22 mouse cellular contexts compared by ENCODE assay signal in the genomic region with DNA sequence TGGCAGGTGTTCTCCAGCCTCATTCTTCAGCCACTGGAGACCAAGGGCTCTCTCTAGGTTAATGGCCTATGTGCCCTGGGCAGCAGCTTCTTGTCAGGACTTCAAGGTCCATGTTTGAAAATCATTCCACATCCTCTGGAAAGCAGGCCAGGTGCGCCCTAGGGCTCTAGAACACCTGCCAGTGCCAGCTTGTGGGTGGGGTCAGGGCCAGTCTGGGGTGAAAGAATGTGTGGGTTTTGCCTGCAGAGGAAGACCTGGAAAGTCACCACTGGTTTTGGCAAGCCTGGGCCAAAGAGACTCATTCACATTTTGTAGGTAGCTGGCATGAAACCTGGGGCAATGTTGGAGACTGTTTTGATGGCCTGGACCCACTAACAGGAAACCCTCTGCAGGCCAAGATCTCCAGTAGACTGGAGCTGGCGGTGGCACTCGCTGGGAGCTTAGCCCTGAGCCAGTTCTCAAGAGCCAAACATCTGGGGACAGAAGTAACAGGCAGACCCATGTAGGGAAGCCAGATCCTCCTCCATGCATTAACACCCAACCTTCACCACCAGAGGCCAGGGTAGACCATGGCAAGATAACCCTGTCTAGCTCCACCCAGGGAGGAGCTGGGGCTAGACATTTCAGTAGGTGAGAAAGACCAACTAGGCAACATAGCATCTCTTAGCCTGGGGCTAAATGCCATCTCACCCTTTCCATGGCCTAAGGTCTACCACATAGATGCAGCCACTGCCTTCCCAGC. TPM values are rescaled to one million over a fixed set of nuclear protein-coding genes. Genes with fewer than 3 reads are reported as not detected.
A peak's percentile ranks its signal among the peaks of the same experiment; 100 is the strongest.
DNase-seq lines count a peak whose midpoint lies in the region; ATAC-seq and TF ChIP-seq lines count a peak whose summit lies in the region.
"Had no signal": no experiment of that assay in that cellular context is flagged by ENCODE, and none has a peak within 500 bp of the region (broad histone marks: within the 10 kb centered on the region; RNA-seq: fewer than 3 reads in every experiment).

No protein-coding gene starts in this region.

- no peak for ATAC-seq in midbrain, postnatal 0 days (ENCODE audit: low FRiP score)
- no peak for ATAC-seq in midbrain, embryonic 14.5 days (ENCODE audit: low FRiP score, low TSS enrichment)
- ATAC-seq: forebrain, embryonic 15.5 days; hindbrain, embryonic 16.5 days; lung, postnatal 0 days; midbrain, embryonic 16.5 days had no signal

- H3K9me3 ChIP-seq in midbrain, postnatal 0 days (ENCODE audit: low read length) = no peaks in the 10 kb centered on the region
- H3K9me3 ChIP-seq in midbrain, embryonic 14.5 days (ENCODE audit: control insufficient read depth, low read length) = no peaks in the 10 kb centered on the region
- H3K9me3 ChIP-seq: forebrain, embryonic 15.5 days; heart, embryonic 15.5 days; liver, embryonic 15.5 days; megakaryocyte, embryonic 14.5 days had no signal

- no peak overlapping the region for H3K4me3 ChIP-seq in midbrain, postnatal 0 days (ENCODE audit: low read depth, low read length)
- H3K4me3 ChIP-seq in midbrain, embryonic 14.5 days (replicated peaks; ENCODE audit: low read depth, low read length) = no peak overlapping the region
- no peak overlapping the region for H3K4me3 ChIP-seq in layer of hippocampus, adult 2 months
- H3K4me3 ChIP-seq: erythroblast, embryonic 14.5 days; forebrain, embryonic 15.5 days; heart, embryonic 15.5 days; liver, embryonic 15.5 days; megakaryocyte, embryonic 14.5 days had no signal

- 0 out of 2 replicates have a peak, but pooled peaks have one; percentile 9 for TF ChIP-seq CTCF in midbrain, postnatal 0 days (IDR thresholded peaks at IDR 0.05)
- no peak for TF ChIP-seq CTCF in layer of hippocampus, adult 2 months (conservative IDR thresholded peaks at IDR 0.05)

- H3K9ac ChIP-seq in midbrain, postnatal 0 days (replicated peaks; ENCODE audit: low read length, poor library complexity, severe bottlenecking) = no peak overlapping the region
- no peak overlapping the region for H3K9ac ChIP-seq in midbrain, embryonic 14.5 days (replicated peaks; ENCODE audit: low read length)
- H3K9ac ChIP-seq: forebrain, embryonic 15.5 days; heart, embryonic 15.5 days; liver, embryonic 15.5 days had no signal

- H3K4me2 ChIP-seq in midbrain, postnatal 0 days (ENCODE audit: low read depth, low read length, poor library complexity, severe bottlenecking) = no peak overlapping the region
- H3K4me2 ChIP-seq in midbrain, embryonic 14.5 days (ENCODE audit: low read length) = no peak overlapping the region
- H3K4me2 ChIP-seq: forebrain, embryonic 15.5 days; heart, embryonic 15.5 days; liver, embryonic 15.5 days had no signal

- H3K27me3 ChIP-seq in midbrain, postnatal 0 days (ENCODE audit: insufficient read depth, low read length) = no peaks in the 10 kb centered on the region
- no peaks in the 10 kb centered on the region for H3K27me3 ChIP-seq in midbrain, embryonic 14.5 days (ENCODE audit: control insufficient read depth, insufficient read depth, low read length)
- H3K27me3 ChIP-seq: forebrain, embryonic 15.5 days had no signal

- 88% methylated on average over 3 of the region's 3 CpGs for WGBS in midbrain, postnatal 0 days
- 88% methylated on average over 3 of the region's 3 CpGs for WGBS in midbrain, embryonic 14.5 days

- peaks cover 27% of the 10 kb centered on the region for H3K36me3 ChIP-seq in midbrain, postnatal 0 days (ENCODE audit: insufficient read depth, low read length)
- H3K36me3 ChIP-seq in midbrain, embryonic 14.5 days (ENCODE audit: control insufficient read depth, insufficient read depth, low read length) = peaks cover 39% of the 10 kb centered on the region

- DNase-seq in kidney, adult 18-20 months = peak; percentile 49
- DNase-seq in kidney, postnatal 4 days = no peak
- no peak for DNase-seq in midbrain, postnatal 0 days (ENCODE audit: low spot score)
- no peak for DNase-seq in midbrain, embryonic 14.5 days
- DNase-seq in kidney, postnatal 36 days = peak; percentile 60 to 61
- no peak for DNase-seq in lung, postnatal 4 days
- DNase-seq in layer of hippocampus, adult 2 months (ENCODE audit: low spot score in 2 of 2) = no peak
- DNase-seq: B cell, adult 2 months; cerebellum, adult 8-10 months; gastrocnemius, postnatal 25 days; heart, postnatal 4 days; thymus, postnatal 14 days had no signal

- no peaks in the 10 kb centered on the region for H3K4me1 ChIP-seq in midbrain, postnatal 0 days (ENCODE audit: insufficient read depth, low read length)
- H3K4me1 ChIP-seq in midbrain, embryonic 14.5 days (ENCODE audit: control insufficient read depth, insufficient read depth, low read length) = no peaks in the 10 kb centered on the region
- H3K4me1 ChIP-seq: forebrain, embryonic 15.5 days had no signal

- H3K27ac ChIP-seq in midbrain, postnatal 0 days (ENCODE audit: low read depth, low read length) = no peak overlapping the region
- H3K27ac ChIP-seq in midbrain, embryonic 14.5 days (replicated peaks; ENCODE audit: low read depth, low read length) = no peak overlapping the region
- H3K27ac ChIP-seq in layer of hippocampus, adult 2 months = no peak overlapping the region
- H3K27ac ChIP-seq: forebrain, embryonic 15.5 days; heart, embryonic 15.5 days; liver, embryonic 15.5 days had no signal

RNA-seq across cellular contexts. Expression of a gene that starts 7.8 kb away (rescaled TPM):
- total RNA-seq in midbrain, postnatal 0 days (2014; rRNA removed) = 10.0 TPM in 1 of 2 replicates, not detected in the other
- 0.51 TPM in 1 of 2 replicates, not detected in the other for polyA plus RNA-seq in midbrain, postnatal 0 days (2015; fragmentation: Nextera tagmentation; extraction: Ambion mirVana)
- polyA plus RNA-seq in midbrain, embryonic 14.5 days (2014; fragmentation: Nextera tagmentation; extraction: Ambion mirVana) = 0.45 TPM in 1 of 2 replicates, not detected in the other
- not detected for total RNA-seq in layer of hippocampus, adult 2 months (2021)
- total RNA-seq: gastrocnemius, postnatal 25 days; heart, adult 8-10 months; heart, postnatal 4 days; layer of hippocampus, postnatal 14 days had no signal
- polyA plus RNA-seq: midbrain, embryonic 16.5 days had no signal

RNA-seq across cellular contexts. Expression of a gene that starts 37.2 kb away (rescaled TPM):
- 0.33 and 0.47 TPM in 2 replicates for total RNA-seq in midbrain, postnatal 0 days (2014; rRNA removed)
- polyA plus RNA-seq in midbrain, postnatal 0 days (2015; fragmentation: Nextera tagmentation; extraction: Ambion mirVana) = 0.71 and 0.86 TPM in 2 replicates
- polyA plus RNA-seq in midbrain, embryonic 14.5 days (2014; fragmentation: Nextera tagmentation; extraction: Ambion mirVana) = 0.20 and 0.78 TPM in 2 replicates
- under 1 TPM; 0.29 to 0.54 TPM for total RNA-seq in layer of hippocampus, adult 2 months (2021)
- polyA plus RNA-seq: erythroblast, embryonic 14.5 days had no signal

RNA-seq across cellular contexts. Expression of a gene that starts 38.1 kb away (rescaled TPM):
- total RNA-seq in midbrain, postnatal 0 days (2014; rRNA removed) = 138 and 173 TPM in 2 replicates
- polyA plus RNA-seq in midbrain, postnatal 0 days (2015; fragmentation: Nextera tagmentation; extraction: Ambion mirVana) = 258 and 263 TPM in 2 replicates
- 174 and 226 TPM in 2 replicates for polyA plus RNA-seq in midbrain, embryonic 14.5 days (2014; fragmentation: Nextera tagmentation; extraction: Ambion mirVana)
- 100 to 1,000 TPM; 106 to 119 TPM for total RNA-seq in layer of hippocampus, adult 2 months (2021)

RNA-seq across cellular contexts. Expression of a gene that starts 49.9 kb away (rescaled TPM):
- total RNA-seq in midbrain, postnatal 0 days (2014; rRNA removed) = 107 and 131 TPM in 2 replicates
- polyA plus RNA-seq in midbrain, postnatal 0 days (2015; fragmentation: Nextera tagmentation; extraction: Ambion mirVana) = 111 and 115 TPM in 2 replicates
- polyA plus RNA-seq in midbrain, embryonic 14.5 days (2014; fragmentation: Nextera tagmentation; extraction: Ambion mirVana) = 271 and 417 TPM in 2 replicates
- total RNA-seq in layer of hippocampus, adult 2 months (2021) = 1 to 10 TPM; 2.5 to 6.7 TPM

Comparison
In these comparisons a context has a peak if more than half of its experiments do, and no peak if none do; other contexts are left out.
1. DNase-seq: peak in kidney, adult 18-20 months (single experiment) and kidney, postnatal 36 days (2 of 2); none in kidney, postnatal 4 days (0 of 2), midbrain, postnatal 0 days (single experiment), midbrain, embryonic 14.5 days (single experiment), lung, postnatal 4 days (0 of 2) and layer of hippocampus, adult 2 months (0 of 2).